Mouse (Mus musculus) testis, adult 2 months (tissue): ENCODE measurements at regions not wholly inside any gene's neighbourhood (a gene's known extent, or its start where the extent isn't known, plus 50 kb on each side); places are given as distances from the start of the nearest gene placed in this dataset.

Experiments
- H3K27ac ChIP-seq: fragments of 200-500 bp; 2 replicates; pipeline ENCODE4 v1.5.1; 2012; ENCODE audit warnings: low read depth, low read length; ENCODE audit not compliant: control insufficient read depth, insufficient read depth
- H3K27me3 ChIP-seq: fragments of 200-500 bp; 2 replicates; pipeline ENCODE4 v1.6.1; 2012; ENCODE audit warnings: mild to moderate bottlenecking, low read length, moderate library complexity; ENCODE audit not compliant: control insufficient read depth, insufficient read depth
- H3K36me3 ChIP-seq: fragments of 200-500 bp; 2 replicates; pipeline ENCODE4 v1.6.1; 2012; ENCODE audit warnings: mild to moderate bottlenecking, low read length; ENCODE audit not compliant: control insufficient read depth, insufficient read depth
- H3K4me1 ChIP-seq: fragments of 200-500 bp; 2 replicates; pipeline ENCODE4 v1.6.1; 2012; ENCODE audit warnings: low read length; ENCODE audit not compliant: control insufficient read depth, insufficient read depth
- H3K4me3 ChIP-seq: fragments of 200-500 bp; 2 replicates; pipeline ENCODE4 v1.5.1; 2012; ENCODE audit warnings: low read depth, mild to moderate bottlenecking, low read length, moderate library complexity, mixed read lengths; ENCODE audit not compliant: control insufficient read depth
- CTCF ChIP-seq: fragments of 200-500 bp; IDR thresholded peaks from 2 replicates; pipeline ENCODE4 v1.5.1; 2012; ENCODE audit warnings: low read depth, mild to moderate bottlenecking, inconsistent platforms, low read length, moderate library complexity; ENCODE audit not compliant: control insufficient read depth, insufficient read depth, insufficient replicate concordance
- POLR2A ChIP-seq: fragments of 200-500 bp; IDR thresholded peaks from 2 replicates; pipeline ENCODE4 v1.6.1; 2012; ENCODE audit warnings: low read depth, mild to moderate bottlenecking, inconsistent platforms, low read length, moderate library complexity; ENCODE audit not compliant: control insufficient read depth

GRCm38 (mm10) chr16:30186201-30186700, 81.0 kb downstream of the Cpn2 start:
- H3K4me1 ChIP-seq = peaks cover 17% of the 10 kb centered on the region
- H3K27ac ChIP-seq = peak overlapping the region; percentile 75
- H3K27me3 ChIP-seq = no peaks in the 10 kb centered on the region
- peak overlapping the region; percentile 79 for H3K4me3 ChIP-seq
- H3K36me3 ChIP-seq = no peaks in the 10 kb centered on the region
- TF ChIP-seq CTCF = no peak
- TF ChIP-seq POLR2A = no peak

GRCm38 (mm10) chr16:30186701-30187270, 80.5 kb downstream of the Cpn2 start:
- Histone ChIP-seq H3K27me3 (no peaks in the 10 kb centered on the region), H3K36me3 (no peaks in the 10 kb centered on the region), H3K4me1 (peaks cover 17% of the 10 kb centered on the region), H3K4me3 (peak overlapping the region; percentile 79), H3K27ac (peak overlapping the region; percentile 75)
- 0 out of 2 replicates have a peak, but pooled peaks have one; percentile 35 for TF ChIP-seq POLR2A
- no peak for TF ChIP-seq CTCF

DNA sequence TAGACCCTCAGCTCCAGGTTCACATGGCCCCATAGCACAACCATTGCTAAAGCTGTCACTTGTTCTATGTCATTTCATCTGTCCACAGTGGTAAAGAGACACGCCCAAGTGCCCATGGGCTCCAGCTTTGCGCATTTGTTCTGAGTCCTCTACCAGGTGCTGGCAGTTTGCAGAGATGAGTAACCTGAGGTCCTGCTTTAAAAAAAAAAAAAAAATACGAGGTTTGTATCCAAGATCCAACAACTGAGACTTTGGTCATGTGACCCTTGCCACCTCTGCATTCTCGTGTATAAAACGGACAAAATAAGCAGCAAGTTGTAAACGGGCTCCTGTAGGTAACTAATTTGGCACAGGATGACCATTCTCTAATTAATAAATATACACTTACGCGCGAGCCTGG, 79.9 kb downstream of the Cpn2 start:
- no peak for TF ChIP-seq POLR2A
- no peak for TF ChIP-seq CTCF
- H3K4me1 ChIP-seq = peaks cover 17% of the 10 kb centered on the region

GRCm38 (mm10) chr16:30187907-30188414, 79.3 kb downstream of the Cpn2 start:
- TF ChIP-seq POLR2A = peak; percentile 68
- TF ChIP-seq CTCF = peak; percentile 58; the same call in 1 of the 2 replicates
- H3K27ac ChIP-seq = peak overlapping the region; percentile 51
- H3K4me1 ChIP-seq = peaks cover 17% of the 10 kb centered on the region
- H3K4me3 ChIP-seq = peak overlapping the region; percentile 79
- no peaks in the 10 kb centered on the region for H3K36me3 ChIP-seq
- H3K27me3 ChIP-seq = no peaks in the 10 kb centered on the region

More for the DNA sequence above, 79.9 kb downstream of the Cpn2 start:
- Histone ChIP-seq H3K36me3 (no peaks in the 10 kb centered on the region), H3K27ac (peak overlapping the region; percentile 75), H3K4me3 (peak overlapping the region; percentile 79), H3K27me3 (no peaks in the 10 kb centered on the region)

DNA sequence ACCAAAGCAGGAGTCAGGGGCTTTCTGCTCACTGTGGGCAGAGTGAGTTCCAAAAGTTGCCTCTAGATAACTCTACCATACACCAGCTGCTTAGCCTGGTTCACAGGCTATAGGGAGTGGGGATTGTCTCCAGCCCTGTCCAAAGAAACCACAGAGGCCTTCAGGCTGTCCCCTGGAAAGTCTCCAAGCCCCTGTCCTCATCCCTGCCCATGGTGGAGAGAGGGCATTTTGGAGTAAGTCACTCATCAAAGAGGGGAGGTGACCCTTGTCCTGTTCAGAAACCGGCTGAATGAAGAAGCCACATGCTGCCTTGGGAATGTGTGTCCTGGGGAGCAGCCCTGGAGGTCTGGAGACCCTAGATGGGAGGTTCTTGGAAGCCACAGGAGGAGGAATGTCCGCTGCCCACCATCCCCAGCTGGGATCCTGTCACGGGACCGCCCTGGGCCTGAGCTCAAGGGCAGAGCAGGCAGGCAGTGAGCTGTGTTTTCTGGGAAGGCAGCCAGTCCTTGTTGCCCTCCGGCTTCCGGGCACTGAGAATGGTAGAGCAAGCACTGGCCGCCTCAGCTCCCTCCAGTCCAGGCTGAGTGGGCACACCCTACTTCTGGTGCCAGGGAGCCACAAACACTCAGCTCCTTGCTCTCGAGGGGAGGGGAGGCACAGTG, 78.4 kb downstream of the Cpn2 start:
- H3K36me3 ChIP-seq = no peaks in the 10 kb centered on the region
- peak; percentile 53 for TF ChIP-seq POLR2A
- no peak for TF ChIP-seq CTCF
- peaks cover 17% of the 10 kb centered on the region for H3K4me1 ChIP-seq
- H3K27ac ChIP-seq = peak overlapping the region; percentile 50
- H3K4me3 ChIP-seq = no peak overlapping the region
- H3K27me3 ChIP-seq = no peaks in the 10 kb centered on the region

GRCm38 (mm10) chr16:30190351-30190750, 76.9 kb downstream of the Cpn2 start:
- Histone ChIP-seq H3K36me3 (no peaks in the 10 kb centered on the region), H3K27me3 (no peaks in the 10 kb centered on the region), H3K27ac (no peak overlapping the region), H3K4me1 (peaks cover 15% of the 10 kb centered on the region), H3K4me3 (no peak overlapping the region)
- TF ChIP-seq CTCF (no peak), POLR2A (no peak)

GRCm38 (mm10) chr16:30190935-30191514, 76.3 kb downstream of the Cpn2 start:
- no peak overlapping the region for H3K27ac ChIP-seq
- H3K27me3 ChIP-seq = no peaks in the 10 kb centered on the region
- H3K36me3 ChIP-seq = no peaks in the 10 kb centered on the region
- H3K4me1 ChIP-seq = peaks cover 15% of the 10 kb centered on the region
- peak overlapping the region; percentile 16 for H3K4me3 ChIP-seq
- no peak for TF ChIP-seq CTCF
- no peak for TF ChIP-seq POLR2A
